Mouse (Mus musculus) adrenal gland, postnatal 0 days (tissue): ENCODE measurements around the gene Ccdc82. TPM values are rescaled to one million over a fixed set of nuclear protein-coding genes. Genes with fewer than 3 reads are reported as not detected.

Source experiments
- polyA plus RNA-seq: library from polyadenylated mRNA; unstranded; fragments of >200 nt; fragmentation: Nextera tagmentation; extraction: Ambion mirVana; gene quantifications from 2 replicates; pipeline ENCODE4 v1.2.1, GENCODE M21; 2015

Gene Ccdc82
- polyA plus RNA-seq: 5.5 and 7.3 TPM in 2 replicates

GRCm38 (mm10) chr9:13246815-13247638 lies at the start of gene Ccdc82:
Gene Ccdc82, plus strand, starts transcription at chr9:13246955.

GRCm38 (mm10) chr9:13245481-13245880 lies 1.3 kb upstream of the Ccdc82 start, which contains the start of gene Jrkl:
Gene Jrkl, minus strand, starts transcription at chr9:13245829.

GRCm38 (mm10) chr9:13297668-13298512 lies 51.1 kb downstream of the Ccdc82 start, which contains the start of gene Maml2:
Gene Maml2, plus strand, starts transcription at chr9:13297957.

Other genes starting within 250 kb of the Ccdc82 start
- 6.2 and 7.2 TPM in 2 replicates for gene Jrkl, start 1.1 kb upstream of the Ccdc82 start, polyA plus RNA-seq
- 5.3 and 5.9 TPM in 2 replicates for gene Maml2, start 51.0 kb downstream of the Ccdc82 start, polyA plus RNA-seq
- gene Gm17571, start 199.8 kb downstream of the Ccdc82 start, polyA plus RNA-seq: not detected in 2 replicates